Mouse (Mus musculus) neural tube, embryonic 13.5 days (tissue): ENCODE measurements at regions not wholly inside any gene's neighbourhood (a gene's known extent, or its start where the extent isn't known, plus 50 kb on each side); places are given as distances from the start of the nearest gene placed in this dataset.
A peak's percentile ranks its signal among the peaks of the same experiment; 100 is the strongest.

Experiments
- ATAC-seq: fragments of 200-750 bp; cut with Nextera tagmentation; 2 replicates; pipeline ENCODE4 v1.8.0; 2017; ENCODE audit warnings: low read depth, mild to moderate bottlenecking, moderate TSS enrichment, moderate library complexity
- H3K27ac ChIP-seq: fragments of 300-500 bp; sonication (generic); replicated peaks from 2 replicates; pipeline ENCODE4 v1.5.1; 2015; ENCODE audit warnings: moderate library complexity, mild to moderate bottlenecking, inconsistent platforms
- H3K27me3 ChIP-seq: fragments of 300-500 bp; sonication (generic); 2 replicates; pipeline ENCODE4 v1.6.1; 2015; ENCODE audit warnings: mild to moderate bottlenecking, inconsistent platforms
- H3K36me3 ChIP-seq: fragments of 300-500 bp; sonication (generic); 2 replicates; pipeline ENCODE4 v1.6.1; 2015; ENCODE audit warnings: mild to moderate bottlenecking, inconsistent platforms
- H3K4me1 ChIP-seq: fragments of 300-500 bp; sonication (generic); replicated peaks from 2 replicates; pipeline ENCODE4 v1.6.1; 2015; ENCODE audit warnings: inconsistent platforms
- H3K4me2 ChIP-seq: fragments of 300-500 bp; sonication (generic); 2 replicates; pipeline ENCODE4 v1.6.1; 2015; ENCODE audit warnings: inconsistent platforms, mild to moderate bottlenecking, moderate library complexity
- H3K4me3 ChIP-seq: fragments of 300-500 bp; sonication (generic); 2 replicates; pipeline ENCODE4 v1.5.1; 2015; ENCODE audit warnings: mild to moderate bottlenecking, inconsistent platforms
- H3K9ac ChIP-seq: fragments of 300-500 bp; sonication (generic); 2 replicates; pipeline ENCODE4 v1.6.1; 2015; ENCODE audit warnings: moderate library complexity, mild to moderate bottlenecking, inconsistent platforms
- H3K9me3 ChIP-seq: fragments of 300-500 bp; sonication (generic); 2 replicates; pipeline ENCODE4 v1.6.1; 2016; ENCODE audit warnings: inconsistent platforms
- WGBS: fragments of 180-500 bp; shearing (Covaris S2); methylation state at CpG from one replicate; pipeline ENCODE4 v1.1.7; 2015; 5-methylcytosine and 5-hydroxymethylcytosine counted together

DNA sequence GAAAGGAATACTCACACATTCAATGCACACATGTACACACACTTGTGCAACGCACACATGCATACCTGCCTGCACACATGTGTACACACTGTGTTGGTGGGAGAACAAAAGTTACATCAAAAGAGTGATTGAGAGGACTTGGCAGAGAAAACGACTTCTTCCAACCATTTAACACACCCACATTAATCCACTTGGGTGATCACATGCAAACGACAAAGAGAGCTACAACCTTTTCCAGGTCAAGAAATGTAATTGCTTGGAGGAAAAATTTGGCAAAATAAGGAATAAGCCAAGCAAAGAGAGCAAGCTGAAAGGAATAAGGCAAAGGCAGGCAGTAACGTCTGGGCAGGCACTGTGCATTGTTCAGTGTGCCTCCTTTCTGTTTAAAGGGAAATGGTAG is 67.3 kb downstream of the C1d start:
- Histone ChIP-seq H3K36me3 (no peaks in the 10 kb centered on the region), H3K9me3 (no peaks in the 10 kb centered on the region), H3K4me3 (no peak overlapping the region), H3K27me3 (no peaks in the 10 kb centered on the region), H3K9ac (no peak overlapping the region), H3K4me1 (peaks cover 5% of the 10 kb centered on the region), H3K27ac (no peak overlapping the region), H3K4me2 (no peak overlapping the region)
- ATAC-seq: no peak
- 30% methylated on average over 4 of the region's 4 CpGs for WGBS

DNA sequence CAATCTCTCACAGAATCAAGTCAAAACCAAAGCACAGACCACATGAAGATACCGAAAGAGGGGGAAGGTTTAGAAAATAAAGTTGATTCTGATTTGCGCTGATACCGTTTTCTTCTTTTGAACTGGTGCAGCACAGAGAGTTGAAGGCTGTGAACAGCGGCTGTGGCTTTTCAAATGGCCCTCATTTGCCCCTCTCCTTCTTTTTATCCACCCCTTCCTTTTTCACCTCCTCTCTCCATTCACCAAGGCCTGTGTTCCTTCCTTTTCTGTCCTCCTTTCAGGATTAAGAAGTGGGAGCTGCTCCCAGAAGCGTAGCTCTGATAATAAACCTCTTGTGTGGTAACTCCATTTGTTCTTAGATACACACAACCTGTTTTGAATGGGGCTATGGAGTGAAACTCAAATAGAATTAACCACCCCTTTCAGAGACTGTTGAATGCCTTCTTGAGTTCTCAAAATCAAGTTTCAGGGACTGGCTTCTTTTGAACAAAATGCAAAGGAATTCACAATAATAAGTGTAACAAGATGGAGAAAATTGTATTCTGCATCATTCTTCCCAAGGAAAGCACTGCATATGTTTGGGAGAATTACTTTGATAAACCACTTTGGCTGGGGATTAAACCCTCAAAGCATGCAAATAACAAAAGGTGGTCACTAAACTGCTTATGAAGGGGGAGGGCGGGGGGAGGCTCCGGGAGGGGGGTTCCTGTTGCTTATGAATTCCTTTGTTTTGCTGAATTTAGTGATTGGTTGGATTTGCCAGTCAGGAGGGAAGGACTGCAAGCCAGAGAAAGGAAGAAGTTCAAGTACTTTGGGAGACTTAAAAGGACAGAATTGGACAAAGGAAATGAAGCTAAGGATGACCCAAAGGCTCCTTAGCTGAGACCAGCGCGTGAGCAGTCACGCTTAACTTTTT is 68.6 kb downstream of the C1d start:
- no peak overlapping the region for H3K27ac ChIP-seq
- H3K36me3 ChIP-seq: no peaks in the 10 kb centered on the region
- no peak overlapping the region for H3K4me2 ChIP-seq
- no peaks in the 10 kb centered on the region for H3K9me3 ChIP-seq
- WGBS: 39% methylated on average over 10 of the region's 10 CpGs
- H3K9ac ChIP-seq: no peak overlapping the region
- no peaks in the 10 kb centered on the region for H3K27me3 ChIP-seq
- peaks cover 5% of the 10 kb centered on the region for H3K4me1 ChIP-seq
- H3K4me3 ChIP-seq: no peak overlapping the region
- no peak for ATAC-seq

DNA sequence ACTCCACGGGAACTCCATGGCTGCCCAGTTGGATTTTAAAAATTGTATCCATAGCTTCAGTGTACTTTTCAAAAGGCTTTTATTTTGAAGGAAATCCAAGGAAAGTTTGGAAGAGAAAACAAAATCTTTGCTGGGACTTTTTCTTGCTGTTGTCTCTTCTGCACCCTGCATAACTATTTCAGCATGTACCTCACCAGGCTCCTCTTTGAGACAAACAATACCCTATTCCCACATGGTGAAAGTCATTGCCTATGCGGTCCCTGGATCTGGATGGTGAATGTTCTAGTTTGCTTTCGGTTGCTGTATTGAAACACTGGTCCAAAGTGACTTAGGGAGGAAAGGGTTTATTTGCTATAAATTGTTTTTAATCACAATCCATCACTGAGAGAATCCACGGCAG is 69.3 kb downstream of the C1d start:
- H3K4me1 ChIP-seq: peaks cover 5% of the 10 kb centered on the region
- no peak overlapping the region for H3K27ac ChIP-seq
- H3K27me3 ChIP-seq: no peaks in the 10 kb centered on the region
- ATAC-seq: no peak
- H3K9ac ChIP-seq: no peak overlapping the region
- no peak overlapping the region for H3K4me3 ChIP-seq
- H3K4me2 ChIP-seq: no peak overlapping the region
- no peaks in the 10 kb centered on the region for H3K9me3 ChIP-seq
- no peaks in the 10 kb centered on the region for H3K36me3 ChIP-seq
- 55% methylated on average over 4 of the region's 4 CpGs for WGBS

DNA sequence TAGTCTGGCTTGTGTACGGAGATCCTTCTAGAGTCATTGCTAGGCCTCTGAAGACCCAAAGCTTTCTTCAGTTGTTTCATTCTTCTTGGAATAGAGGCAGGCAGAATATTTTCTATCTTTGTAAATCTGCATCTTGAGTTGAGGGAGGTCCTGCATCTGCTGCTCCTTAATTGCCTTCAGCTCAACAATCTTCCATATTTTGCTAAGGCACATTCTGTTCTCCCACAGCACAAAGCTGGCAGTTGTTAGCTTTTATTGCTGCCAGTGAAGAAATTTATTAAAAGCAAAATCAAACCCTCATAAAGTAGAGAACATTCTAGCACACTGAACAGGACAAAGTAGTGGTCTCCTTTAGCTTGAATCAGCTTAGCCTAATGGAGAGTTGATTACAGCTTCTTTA is 94.1 kb downstream of the C1d start:
- H3K9me3 ChIP-seq: no peaks in the 10 kb centered on the region
- ATAC-seq: no peak
- peaks cover 29% of the 10 kb centered on the region for H3K4me1 ChIP-seq
- no peak overlapping the region for H3K9ac ChIP-seq
- H3K27ac ChIP-seq: peak overlapping the region; percentile 42; the same call in 1 of the 2 replicates
- no peak overlapping the region for H3K4me3 ChIP-seq
- H3K36me3 ChIP-seq: no peaks in the 10 kb centered on the region
- WGBS: 94% methylated on average over 1 of the region's 1 CpGs
- H3K27me3 ChIP-seq: no peaks in the 10 kb centered on the region
- no peak overlapping the region for H3K4me2 ChIP-seq

DNA sequence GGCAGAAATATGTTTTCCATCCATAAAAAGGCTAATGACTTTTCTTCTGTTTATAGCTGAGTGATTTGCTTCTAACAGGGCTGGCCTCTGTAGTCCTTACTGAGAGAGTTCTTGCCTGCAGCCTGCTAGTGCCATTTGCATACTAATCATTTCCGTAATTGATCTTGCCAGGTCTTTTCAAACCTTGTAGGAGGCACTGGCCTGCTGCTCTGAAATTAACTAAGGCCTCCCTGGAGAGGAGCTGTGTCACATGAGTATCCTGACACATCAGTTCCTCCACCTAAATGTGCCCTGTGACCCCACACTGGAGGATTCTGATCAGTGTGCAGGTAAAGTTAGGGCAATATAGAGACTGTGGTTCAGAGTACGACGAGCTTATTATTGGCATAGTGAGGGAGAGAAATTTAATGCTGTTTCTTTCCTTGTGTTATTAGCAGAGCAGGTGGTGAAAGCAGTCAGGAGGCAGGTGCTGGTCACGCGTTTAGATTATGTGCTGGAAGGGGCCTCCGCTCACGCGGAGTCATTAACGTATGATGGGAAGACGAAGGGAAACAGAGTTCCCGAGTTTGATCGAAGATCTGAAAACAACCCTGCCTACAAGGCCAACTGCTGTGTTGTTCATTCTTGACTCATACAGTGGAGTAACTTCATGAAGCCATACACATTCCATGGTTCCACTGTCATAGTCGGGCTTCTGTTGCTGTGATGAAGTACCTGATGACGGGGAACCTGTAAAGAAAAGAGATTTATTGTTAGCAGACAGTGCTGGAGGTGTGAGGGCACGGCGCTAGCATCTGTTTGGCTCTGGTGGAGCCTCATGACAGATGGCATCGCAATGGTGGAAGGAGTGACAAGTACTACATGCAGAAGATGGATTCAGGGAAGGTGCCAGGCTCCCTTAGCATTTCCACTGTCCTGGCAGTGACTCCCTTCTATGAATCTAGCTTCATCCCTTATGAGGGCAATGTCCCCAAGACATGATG is 95.1 kb downstream of the C1d start:
- H3K9me3 ChIP-seq: no peaks in the 10 kb centered on the region
- H3K4me2 ChIP-seq: no peak overlapping the region
- H3K4me3 ChIP-seq: no peak overlapping the region
- peak overlapping the region; percentile 42 for H3K27ac ChIP-seq
- H3K27me3 ChIP-seq: no peaks in the 10 kb centered on the region
- no peak overlapping the region for H3K9ac ChIP-seq
- 42% methylated on average over 17 of the region's 17 CpGs for WGBS
- H3K36me3 ChIP-seq: no peaks in the 10 kb centered on the region
- H3K4me1 ChIP-seq: peaks cover 29% of the 10 kb centered on the region
- ATAC-seq: peak; percentile 74

DNA sequence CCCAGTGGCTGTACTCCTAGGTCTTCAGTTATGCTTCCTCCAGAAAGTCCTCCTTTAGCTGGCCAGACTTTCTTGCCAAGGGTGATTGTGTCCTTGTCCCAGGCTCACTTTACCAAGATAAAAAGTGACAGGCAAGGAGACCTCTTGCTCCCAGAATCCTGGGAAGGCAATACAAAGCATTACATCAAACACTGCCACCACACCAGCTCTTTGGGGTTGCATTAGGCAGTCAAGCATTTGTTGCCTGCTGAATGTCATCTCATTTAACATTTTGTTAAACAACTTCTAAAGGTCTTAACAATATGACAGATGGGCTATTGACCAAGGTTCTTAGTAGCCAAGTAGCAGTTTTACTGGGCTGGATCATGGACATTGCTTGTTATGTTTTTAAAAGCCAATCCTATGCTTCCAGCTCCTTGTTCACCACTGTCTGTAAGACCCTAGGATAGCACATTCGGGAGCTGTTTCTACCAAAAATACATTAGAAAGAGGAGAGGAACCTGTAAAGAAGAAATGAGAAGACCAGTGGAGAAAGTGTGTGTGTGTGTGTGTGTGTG is 102.4 kb downstream of the C1d start:
- WGBS: 75% methylated on average over 1 of the region's 1 CpGs
- no peaks in the 10 kb centered on the region for H3K9me3 ChIP-seq
- no peak overlapping the region for H3K4me2 ChIP-seq
- no peak overlapping the region for H3K4me3 ChIP-seq
- H3K27me3 ChIP-seq: no peaks in the 10 kb centered on the region
- H3K9ac ChIP-seq: no peak overlapping the region
- H3K4me1 ChIP-seq: no peaks in the 10 kb centered on the region
- no peaks in the 10 kb centered on the region for H3K36me3 ChIP-seq
- ATAC-seq: no peak
- H3K27ac ChIP-seq: no peak overlapping the region

DNA sequence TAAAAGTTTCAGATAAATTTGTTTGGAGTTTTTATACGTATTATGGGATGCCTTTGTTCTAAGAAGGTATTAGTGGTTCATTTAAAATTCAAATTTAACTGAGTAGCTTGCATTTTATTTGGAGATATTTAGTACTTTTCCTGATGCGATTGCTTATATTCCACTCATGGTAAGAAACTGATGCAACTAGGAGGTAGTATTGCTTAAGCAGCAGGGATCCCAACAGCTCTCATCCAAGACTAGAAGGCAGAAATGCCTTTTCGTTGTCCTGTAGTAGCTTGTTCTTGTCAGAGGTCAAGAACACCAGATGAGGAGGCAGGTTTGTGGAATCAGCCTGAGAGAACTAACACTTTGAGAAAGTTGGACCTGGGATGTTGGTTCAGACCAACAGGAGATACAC is 120.5 kb downstream of the C1d start:
- Histone ChIP-seq H3K4me2 (no peak overlapping the region), H3K4me3 (no peak overlapping the region), H3K9ac (no peak overlapping the region), H3K4me1 (no peaks in the 10 kb centered on the region), H3K36me3 (no peaks in the 10 kb centered on the region), H3K27ac (no peak overlapping the region), H3K27me3 (no peaks in the 10 kb centered on the region), H3K9me3 (no peaks in the 10 kb centered on the region)
- 83% methylated on average over 3 of the region's 3 CpGs for WGBS
- ATAC-seq: no peak

DNA sequence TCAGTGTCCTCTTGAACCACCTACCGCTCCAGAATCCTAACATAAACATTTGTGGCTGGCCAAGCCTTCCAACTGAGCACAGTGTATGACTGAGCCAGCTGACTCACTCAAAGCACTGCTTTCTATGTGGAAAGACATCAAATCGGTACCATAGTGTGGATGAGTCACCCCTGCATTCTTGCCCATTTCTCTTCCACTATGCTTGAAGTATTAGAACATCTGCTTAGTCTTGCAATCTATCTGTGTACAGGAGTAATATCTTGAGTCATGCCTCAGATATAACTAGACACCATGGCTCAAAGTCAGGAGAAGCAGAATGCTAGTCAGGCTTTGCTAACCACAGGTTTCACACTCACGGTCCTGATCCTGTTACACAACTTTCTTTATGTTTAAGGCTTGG is 129.4 kb downstream of the C1d start:
- no peak for ATAC-seq
- no peaks in the 10 kb centered on the region for H3K4me1 ChIP-seq
- no peak overlapping the region for H3K27ac ChIP-seq
- no peaks in the 10 kb centered on the region for H3K36me3 ChIP-seq
- no peaks in the 10 kb centered on the region for H3K27me3 ChIP-seq
- WGBS: 78% methylated on average over 3 of the region's 3 CpGs
- H3K9me3 ChIP-seq: no peaks in the 10 kb centered on the region
- H3K9ac ChIP-seq: no peak overlapping the region
- H3K4me3 ChIP-seq: no peak overlapping the region
- no peak overlapping the region for H3K4me2 ChIP-seq

DNA sequence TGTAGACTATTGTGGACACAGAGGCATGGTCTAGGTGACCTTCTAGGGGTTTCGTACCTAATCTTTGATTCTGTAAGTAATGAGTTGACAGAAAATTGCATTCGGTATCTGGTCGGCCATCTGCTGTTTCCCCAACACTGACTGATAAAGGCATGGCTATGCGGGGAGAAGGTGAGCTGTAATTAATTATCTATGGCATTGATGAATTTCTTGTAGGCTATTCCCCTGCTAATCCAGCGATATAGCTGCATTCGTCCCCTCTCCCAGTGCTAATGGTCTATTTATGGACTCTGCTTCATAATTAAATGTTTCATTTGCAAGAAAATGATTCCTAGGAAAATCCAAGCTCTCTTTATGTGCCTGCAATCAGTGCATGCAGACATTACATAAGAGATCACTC is 136.5 kb downstream of the C1d start:
- peaks cover 20% of the 10 kb centered on the region for H3K4me1 ChIP-seq
- peak; percentile 76 for ATAC-seq
- H3K27me3 ChIP-seq: no peaks in the 10 kb centered on the region
- H3K9me3 ChIP-seq: no peaks in the 10 kb centered on the region
- WGBS: 35% methylated on average over 6 of the region's 6 CpGs
- H3K9ac ChIP-seq: no peak overlapping the region
- H3K36me3 ChIP-seq: no peaks in the 10 kb centered on the region
- H3K27ac ChIP-seq: peak overlapping the region; percentile 38
- H3K4me2 ChIP-seq: no peak overlapping the region
- H3K4me3 ChIP-seq: no peak overlapping the region

DNA sequence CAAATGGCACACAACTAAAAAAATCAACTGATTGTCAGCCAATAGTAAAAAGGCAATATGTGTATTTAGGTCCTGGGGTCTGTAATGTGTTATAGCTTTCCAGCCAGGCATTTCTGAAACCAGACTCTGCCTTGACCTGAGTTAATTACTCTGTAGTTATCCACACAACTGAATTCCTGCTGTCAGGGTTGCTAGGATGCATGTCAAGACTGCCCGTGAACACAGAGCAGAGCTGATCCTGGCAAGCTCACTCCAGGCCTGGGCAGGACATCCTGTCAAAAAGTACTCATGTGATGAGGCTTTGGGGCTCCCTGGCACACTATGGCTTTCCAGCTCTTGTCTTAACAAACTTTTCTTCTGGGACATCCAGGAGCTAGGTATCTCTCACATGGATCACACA is 157.2 kb downstream of the C1d start:
- Histone ChIP-seq H3K9me3 (no peaks in the 10 kb centered on the region), H3K9ac (no peak overlapping the region), H3K4me2 (no peak overlapping the region), H3K36me3 (no peaks in the 10 kb centered on the region), H3K4me1 (0 out of 2 replicates have a peak, but pooled peaks cover 5% of the 10 kb centered on the region), H3K4me3 (no peak overlapping the region), H3K27ac (no peak overlapping the region), H3K27me3 (no peaks in the 10 kb centered on the region)
- peak; percentile 63; the same call in 1 of the 2 replicates for ATAC-seq
- 13% methylated on average over 1 of the region's 1 CpGs for WGBS

DNA sequence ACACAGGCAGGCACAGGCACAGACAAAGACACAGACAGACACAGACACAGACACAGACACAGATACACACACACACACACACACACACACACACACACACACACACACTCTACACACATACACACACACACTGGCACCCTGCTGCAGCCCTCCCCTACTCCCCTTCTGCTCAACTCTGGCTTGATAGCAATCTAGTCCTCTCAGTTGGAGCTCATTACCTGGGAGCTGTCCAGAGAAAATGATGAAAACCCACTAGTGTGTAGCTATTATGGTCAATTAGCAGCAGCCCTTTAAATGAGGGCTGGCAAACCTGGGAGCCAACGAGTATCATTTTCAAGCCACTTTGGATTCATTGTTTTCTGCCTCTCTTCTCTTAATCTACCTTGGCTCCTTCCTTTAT is 157.8 kb downstream of the C1d start:
- H3K36me3 ChIP-seq: no peaks in the 10 kb centered on the region
- no peaks in the 10 kb centered on the region for H3K9me3 ChIP-seq
- H3K27me3 ChIP-seq: no peaks in the 10 kb centered on the region
- H3K4me1 ChIP-seq: 0 out of 2 replicates have a peak, but pooled peaks cover 5% of the 10 kb centered on the region
- 52% methylated on average over 1 of the region's 1 CpGs for WGBS
- H3K4me3 ChIP-seq: no peak overlapping the region
- no peak for ATAC-seq
- H3K27ac ChIP-seq: no peak overlapping the region
- no peak overlapping the region for H3K4me2 ChIP-seq
- no peak overlapping the region for H3K9ac ChIP-seq
